Mouse (Mus musculus) spleen, adult 2 months (tissue): Measurements from ENCODE around the gene Pdlim7.

Experiments
- CTCF ChIP-seq: fragments of 200-500 bp; IDR thresholded peaks from 2 replicates; pipeline ENCODE4 v1.5.1; 2011; ENCODE audit warnings: mild to moderate bottlenecking, inconsistent platforms; ENCODE audit not compliant: insufficient read depth, insufficient read length, insufficient replicate concordance; ENCODE audit errors: extremely low read depth
- POLR2A ChIP-seq: fragments of 200-500 bp; IDR thresholded peaks from 2 replicates; pipeline ENCODE4 v1.6.1; 2011; ENCODE audit warnings: low read depth, low read length, inconsistent platforms

DNA sequence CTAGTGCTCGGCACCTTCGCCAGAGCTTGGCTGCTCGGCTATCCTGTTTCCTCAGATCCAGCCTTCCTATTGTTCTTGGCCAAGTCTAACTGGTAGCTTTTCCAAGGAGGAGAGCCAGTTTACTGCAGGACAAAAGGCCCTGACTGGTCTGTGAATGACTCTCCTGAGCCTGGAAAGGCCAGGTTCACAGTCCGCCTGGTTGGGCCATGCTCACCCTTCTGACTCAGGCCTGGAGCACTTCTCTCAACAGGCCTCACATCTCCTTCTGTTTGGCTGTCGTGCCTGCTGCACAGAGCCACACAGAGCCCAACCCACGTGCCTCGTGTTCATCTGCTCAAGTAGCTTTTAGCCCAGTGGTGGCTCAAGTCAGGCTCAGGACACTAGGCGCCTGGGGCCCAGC is 9.3 kb upstream of the Pdlim7 start:
- TF ChIP-seq POLR2A (no peak), CTCF (no peak)
